In genomic region chr19:4981767-4982166, GRCm38 (mm10) we compare ENCODE assay signal across 9 mouse cellular contexts. TPM values are rescaled to one million over a fixed set of nuclear protein-coding genes. Genes with fewer than 3 reads are reported as not detected.
DNase-seq lines count a peak whose midpoint lies in the region; ATAC-seq and TF ChIP-seq lines count a peak whose summit lies in the region.
"Had no signal": no experiment of that assay in that cellular context is flagged by ENCODE, and none has a peak within 500 bp of the region (broad histone marks: within the 10 kb centered on the region; RNA-seq: fewer than 3 reads in every experiment).

No protein-coding gene starts in this region.

- peak; percentile 42 to 86 for DNase-seq in adrenal gland, adult (ENCODE audit: inconsistent age in 2 of 2, low spot score in 1 of 2)
- no peak for DNase-seq in adrenal gland, postnatal 25 days
- peak; percentile 36 for DNase-seq in liver, postnatal 0 days
- peak; percentile 53 for DNase-seq in T-cell, adult 2 months (ENCODE audit: low spot score)
- DNase-seq in embryo, embryonic 11 days: peak; percentile 74
- DNase-seq in large intestine, adult 2 months (ENCODE audit: low read depth, low spot score): peak; percentile 39
- peak; percentile 64 for DNase-seq in retina, adult 2 months (ENCODE audit: low read depth, low spot score)

- H3K9me3 ChIP-seq in liver, postnatal 0 days (ENCODE audit: low read length): no peaks in the 10 kb centered on the region
- H3K9me3 ChIP-seq in liver, embryonic 12.5 days (replicated peaks): no peaks in the 10 kb centered on the region

- H3K4me1 ChIP-seq in liver, postnatal 0 days (ENCODE audit: insufficient read depth): no peaks in the 10 kb centered on the region
- no peaks in the 10 kb centered on the region for H3K4me1 ChIP-seq in liver, embryonic 12.5 days

- no peak overlapping the region for H3K4me2 ChIP-seq in liver, postnatal 0 days (ENCODE audit: low read depth, low read length)
- no peak overlapping the region for H3K4me2 ChIP-seq in liver, embryonic 12.5 days

- no peak for ATAC-seq in liver, postnatal 0 days
- no peak for ATAC-seq in liver, embryonic 12.5 days

- peaks cover 11% of the 10 kb centered on the region; the same call in 1 of the 2 replicates for H3K27me3 ChIP-seq in liver, postnatal 0 days (ENCODE audit: insufficient read depth, low read length)
- peaks cover 54% of the 10 kb centered on the region for H3K27me3 ChIP-seq in liver, embryonic 12.5 days (replicated peaks)

- H3K27ac ChIP-seq in liver, postnatal 0 days (ENCODE audit: low read depth): no peak overlapping the region
- H3K27ac ChIP-seq in liver, embryonic 12.5 days: no peak overlapping the region

- no peaks in the 10 kb centered on the region for H3K36me3 ChIP-seq in liver, postnatal 0 days (replicated peaks; ENCODE audit: insufficient read depth, low read length)
- H3K36me3 ChIP-seq in liver, embryonic 12.5 days: no peaks in the 10 kb centered on the region

- no peak overlapping the region for H3K9ac ChIP-seq in liver, postnatal 0 days (replicated peaks)
- H3K9ac ChIP-seq in liver, embryonic 12.5 days: no peak overlapping the region

- peak; percentile 82 for TF ChIP-seq CTCF in liver, postnatal 0 days (IDR thresholded peaks at IDR 0.05; ENCODE audit: low read depth)

- H3K4me3 ChIP-seq in liver, postnatal 0 days (ENCODE audit: low read depth, low read length): no peak overlapping the region
- H3K4me3 ChIP-seq in liver, embryonic 12.5 days: no peak overlapping the region

- no peak for TF ChIP-seq EP300 in liver, postnatal 0 days (IDR thresholded peaks at IDR 0.05; ENCODE audit: low read depth)

RNA-seq across cellular contexts. Expression of gene Npas4, which starts 8.3 kb away (rescaled TPM):
- 0.33 and 0.43 TPM in 2 replicates for total RNA-seq in adrenal gland, postnatal 25 days (2021)
- not detected in 2 replicates for polyA plus RNA-seq in liver, postnatal 0 days (2015; fragmentation: Nextera tagmentation; extraction: Ambion mirVana)
- not detected in 2 replicates for polyA plus RNA-seq in liver, embryonic 12.5 days (2016; fragmentation: Nextera tagmentation; extraction: Ambion mirVana)
- 1.4 and 1.6 TPM in 2 replicates for polyA plus RNA-seq in large intestine, adult 2 months (2012; rRNA removed)
- total RNA-seq: hematopoietic stem cell, adult 5-6 weeks had no signal

RNA-seq across cellular contexts. Expression of gene Mrpl11, which starts 19.8 kb away (rescaled TPM):
- 51.7 and 51.8 TPM in 2 replicates for total RNA-seq in adrenal gland, postnatal 25 days (2021)
- 45.4 and 48.9 TPM in 2 replicates for polyA plus RNA-seq in liver, postnatal 0 days (2015; fragmentation: Nextera tagmentation; extraction: Ambion mirVana)
- polyA plus RNA-seq in liver, embryonic 12.5 days (2016; fragmentation: Nextera tagmentation; extraction: Ambion mirVana): 82.4 and 84.7 TPM in 2 replicates
- polyA plus RNA-seq in large intestine, adult 2 months (2012; rRNA removed): 32.3 and 36.2 TPM in 2 replicates

RNA-seq across cellular contexts. Expression of gene Peli3, which starts 38.8 kb away (rescaled TPM):
- 8.4 and 11.4 TPM in 2 replicates for total RNA-seq in adrenal gland, postnatal 25 days (2021)
- polyA plus RNA-seq in liver, postnatal 0 days (2015; fragmentation: Nextera tagmentation; extraction: Ambion mirVana): 0.26 and 0.28 TPM in 2 replicates
- 0.20 and 0.44 TPM in 2 replicates for polyA plus RNA-seq in liver, embryonic 12.5 days (2016; fragmentation: Nextera tagmentation; extraction: Ambion mirVana)
- 1.1 and 1.5 TPM in 2 replicates for polyA plus RNA-seq in large intestine, adult 2 months (2012; rRNA removed)

RNA-seq across cellular contexts. Expression of gene Slc29a2, which starts 41.9 kb away (rescaled TPM):
- 4.9 and 5.0 TPM in 2 replicates for total RNA-seq in adrenal gland, postnatal 25 days (2021)
- 0.87 and 1.0 TPM in 2 replicates for polyA plus RNA-seq in liver, postnatal 0 days (2015; fragmentation: Nextera tagmentation; extraction: Ambion mirVana)
- polyA plus RNA-seq in liver, embryonic 12.5 days (2016; fragmentation: Nextera tagmentation; extraction: Ambion mirVana): 3.3 and 3.8 TPM in 2 replicates
- 3.6 and 6.8 TPM in 2 replicates for polyA plus RNA-seq in large intestine, adult 2 months (2012; rRNA removed)

RNA-seq across cellular contexts. Expression of gene Dpp3, which starts 53.7 kb away (rescaled TPM):
- 102 and 126 TPM in 2 replicates for total RNA-seq in adrenal gland, postnatal 25 days (2021)
- polyA plus RNA-seq in liver, postnatal 0 days (2015; fragmentation: Nextera tagmentation; extraction: Ambion mirVana): 28.9 and 30.6 TPM in 2 replicates
- polyA plus RNA-seq in liver, embryonic 12.5 days (2016; fragmentation: Nextera tagmentation; extraction: Ambion mirVana): 76.7 and 83.3 TPM in 2 replicates
- polyA plus RNA-seq in large intestine, adult 2 months (2012; rRNA removed): 126 and 154 TPM in 2 replicates
